Mouse (Mus musculus): ENCODE data around the gene Alkbh6.

GRCm38 (mm10) chr7:30331887-30332286, 23.4 kb downstream of the Alkbh6 start:
- no peak for TF ChIP-seq POLR2A (IDR thresholded peaks at IDR 0.05; ENCODE audit: control insufficient read depth, low read depth, low read length)
- TF ChIP-seq CTCF (IDR thresholded peaks at IDR 0.05; ENCODE audit: control insufficient read depth, insufficient read depth, insufficient replicate concordance, low read depth, low read length): peak; percentile 86; the same call in 1 of the 2 replicates
